Mouse (Mus musculus): ENCODE data around the gene Rras2.

Gene Rras2

GRCm38 (mm10) chr7:114110500-114110899 is 7.1 kb downstream of the Rras2 start:
- no peak for DNase-seq

GRCm38 (mm10) chr7:114105886-114106285 is 11.7 kb downstream of the Rras2 start:
- no peak for DNase-seq

GRCm38 (mm10) chr7:114103629-114104347 is 13.8 kb downstream of the Rras2 start:
- peak; percentile 57 for DNase-seq

GRCm38 (mm10) chr7:114103152-114103551 is 14.4 kb downstream of the Rras2 start:
- no peak for DNase-seq

- no peak for DNase-seq
Observed at GRCm38 (mm10) chr7:114102609-114103008, 15.0 kb downstream of the Rras2 start.

- DNase-seq: no peak
Observed at GRCm38 (mm10) chr7:114101412-114101811, 16.2 kb downstream of the Rras2 start.

- no peak for DNase-seq
Observed at GRCm38 (mm10) chr7:114093548-114094174, 23.9 kb downstream of the Rras2 start.

- no peak for DNase-seq
Observed at GRCm38 (mm10) chr7:114090892-114091545, 26.6 kb downstream of the Rras2 start.

- DNase-seq: no peak
Observed at GRCm38 (mm10) chr7:114090231-114090630, 27.4 kb downstream of the Rras2 start.

GRCm38 (mm10) chr7:114088918-114089317 is 28.7 kb downstream of the Rras2 start:
- no peak for DNase-seq

GRCm38 (mm10) chr7:114087986-114088385 is 29.6 kb downstream of the Rras2 start:
- no peak for DNase-seq

GRCm38 (mm10) chr7:114087341-114087740 is 30.2 kb downstream of the Rras2 start:
- DNase-seq: no peak

- no peak for DNase-seq
Observed at GRCm38 (mm10) chr7:114086021-114086710, 31.4 kb downstream of the Rras2 start.

- DNase-seq: no peak
Observed at GRCm38 (mm10) chr7:114083760-114084159, 33.8 kb downstream of the Rras2 start.

GRCm38 (mm10) chr7:114083088-114083487 is 34.5 kb downstream of the Rras2 start:
- DNase-seq: no peak

- no peak for DNase-seq
Observed at GRCm38 (mm10) chr7:114081633-114082420, 35.8 kb downstream of the Rras2 start.

- DNase-seq: no peak
Observed at GRCm38 (mm10) chr7:114080250-114080649, 37.3 kb downstream of the Rras2 start.

- DNase-seq: no peak
Observed at GRCm38 (mm10) chr7:114079343-114079742, 38.2 kb downstream of the Rras2 start.

GRCm38 (mm10) chr7:114074595-114074994 is 43.0 kb downstream of the Rras2 start:
- DNase-seq: no peak

- no peak for DNase-seq
Observed at GRCm38 (mm10) chr7:114074133-114074532, 43.4 kb downstream of the Rras2 start.

- DNase-seq: no peak
Observed at GRCm38 (mm10) chr7:114071851-114072616, 45.5 kb downstream of the Rras2 start.

GRCm38 (mm10) chr7:114071395-114071794 is 46.2 kb downstream of the Rras2 start:
- no peak for DNase-seq
